31 mouse cellular contexts compared by ENCODE assay signal in the genomic region with DNA sequence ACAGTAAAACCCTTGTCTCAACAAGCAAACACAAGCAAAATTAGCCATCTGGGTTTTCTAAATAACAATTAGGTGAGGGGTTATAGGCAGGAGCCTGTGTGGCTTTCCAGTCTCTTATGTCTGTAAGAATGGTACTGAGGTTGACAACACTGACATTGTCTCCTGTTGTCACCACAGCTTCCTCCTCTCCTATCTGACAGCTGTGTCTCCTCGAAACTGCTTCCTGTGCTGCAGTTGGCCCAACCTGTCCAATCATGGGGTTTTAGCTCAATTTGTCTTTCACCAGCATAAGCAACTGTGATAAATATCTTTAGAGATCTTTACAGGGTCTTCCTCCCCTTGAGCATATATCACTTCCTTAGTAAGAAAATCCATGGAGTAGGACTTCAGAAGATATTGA. TPM values are rescaled to one million over a fixed set of nuclear protein-coding genes. Genes with fewer than 3 reads are reported as not detected.
DNase-seq lines count a peak whose midpoint lies in the region; ATAC-seq and TF ChIP-seq lines count a peak whose summit lies in the region.
"Had no signal": no experiment of that assay in that cellular context is flagged by ENCODE, and none has a peak within 500 bp of the region (broad histone marks: within the 10 kb centered on the region; RNA-seq: fewer than 3 reads in every experiment).

No protein-coding gene starts in this region.

- WGBS in forebrain, embryonic 16.5 days, result 86% methylated on average over 1 of the region's 1 CpGs

- H3K27me3 ChIP-seq in megakaryocyte, embryonic 14.5 days (replicated peaks), result no peaks in the 10 kb centered on the region
- H3K27me3 ChIP-seq in forebrain, embryonic 16.5 days (replicated peaks; ENCODE audit: control insufficient read depth, insufficient read depth, low read length), result no peaks in the 10 kb centered on the region
- H3K27me3 ChIP-seq: heart, embryonic 13.5 days; midbrain, embryonic 12.5 days; neural tube, embryonic 15.5 days had no signal

- TF ChIP-seq CTCF in layer of hippocampus, adult 2 months (conservative IDR thresholded peaks at IDR 0.05), result no peak

- H3K9ac ChIP-seq in forebrain, embryonic 16.5 days (replicated peaks; ENCODE audit: low read depth, low read length), result no peak overlapping the region
- H3K9ac ChIP-seq: forebrain, postnatal 0 days; heart, embryonic 13.5 days; hindbrain, embryonic 14.5 days; liver, embryonic 14.5 days; lung, embryonic 14.5 days; midbrain, embryonic 12.5 days; neural tube, embryonic 15.5 days had no signal

- DNase-seq in thymus, postnatal 14 days, result peak; percentile 70
- DNase-seq in layer of hippocampus, adult 2 months (ENCODE audit: low spot score in 2 of 2), result no peak
- DNase-seq in kidney, adult 8-10 months, result no peak
- no peak for DNase-seq in cerebellum, postnatal 25 days
- DNase-seq: adrenal gland, postnatal 10 days; cerebellum, adult 11-12 months; cerebellum, adult 9-11 months; forebrain, postnatal 0 days; heart, postnatal 10 days; kidney, adult 18-20 months; kidney, postnatal 36 days; liver; lung, embryonic 14.5 days; lung, postnatal 14 days; spleen, adult 18-20 months had no signal

- peak overlapping the region; percentile 31 for H3K4me3 ChIP-seq in megakaryocyte, embryonic 14.5 days (replicated peaks)
- H3K4me3 ChIP-seq in layer of hippocampus, adult 2 months, result no peak overlapping the region
- H3K4me3 ChIP-seq in forebrain, embryonic 16.5 days (replicated peaks; ENCODE audit: low read length), result no peak overlapping the region
- H3K4me3 ChIP-seq: erythroblast, embryonic 14.5 days; heart, embryonic 13.5 days; midbrain, embryonic 12.5 days; neural tube, embryonic 15.5 days had no signal

- no peak overlapping the region for H3K4me2 ChIP-seq in forebrain, embryonic 16.5 days (ENCODE audit: low read length)
- H3K4me2 ChIP-seq: heart, embryonic 13.5 days; hindbrain, embryonic 14.5 days; lung, embryonic 14.5 days; midbrain, embryonic 12.5 days; neural tube, embryonic 15.5 days had no signal

- peaks cover 5% of the 10 kb centered on the region for H3K36me3 ChIP-seq in megakaryocyte, embryonic 14.5 days (replicated peaks; ENCODE audit: low read length)
- H3K36me3 ChIP-seq in forebrain, embryonic 16.5 days (ENCODE audit: control insufficient read depth, insufficient read depth), result no peaks in the 10 kb centered on the region
- H3K36me3 ChIP-seq: midbrain, embryonic 12.5 days; neural tube, embryonic 15.5 days had no signal

- peaks cover 70% of the 10 kb centered on the region for H3K4me1 ChIP-seq in megakaryocyte, embryonic 14.5 days
- H3K4me1 ChIP-seq in forebrain, embryonic 16.5 days (replicated peaks; ENCODE audit: control insufficient read depth, insufficient read depth, low read length), result peaks cover 12% of the 10 kb centered on the region

- H3K9me3 ChIP-seq in megakaryocyte, embryonic 14.5 days, result no peaks in the 10 kb centered on the region
- no peaks in the 10 kb centered on the region for H3K9me3 ChIP-seq in forebrain, embryonic 16.5 days (ENCODE audit: control insufficient read depth, low read length)
- H3K9me3 ChIP-seq: heart, embryonic 13.5 days; midbrain, embryonic 12.5 days; neural tube, embryonic 15.5 days had no signal

- no peak overlapping the region for H3K27ac ChIP-seq in layer of hippocampus, adult 2 months
- H3K27ac ChIP-seq in forebrain, embryonic 16.5 days (ENCODE audit: low read length), result no peak overlapping the region
- H3K27ac ChIP-seq: heart, embryonic 13.5 days; hindbrain, embryonic 14.5 days; liver, embryonic 14.5 days; midbrain, embryonic 12.5 days; neural tube, embryonic 15.5 days had no signal

- no peak for ATAC-seq in megakaryocyte, adult 5-6 weeks (ENCODE audit: poor library complexity, severe bottlenecking)
- ATAC-seq in inflammation-experienced regulatory T-cells, adult 6 months, result peak; percentile 25
- no peak for ATAC-seq in forebrain, embryonic 16.5 days
- ATAC-seq: forebrain, postnatal 0 days had no signal

RNA-seq across cellular contexts. Expression of gene Stkld1, which starts 2.6 kb away (rescaled TPM):
- polyA plus RNA-seq in megakaryocyte, embryonic 14.5 days (2012; ENCODE audit: insufficient read depth, low replicate concordance), result 0.03 TPM in 1 of 2 replicates, not detected in the other
- total RNA-seq in megakaryocyte, adult 5-6 weeks (2015), result 0.16 and 0.60 TPM in 2 replicates
- not detected in 2 replicates for total RNA-seq in megakaryocyte, adult 5-6 weeks (2017)
- under 1 TPM; 0.16 to 0.36 (median 0.34) TPM for polyA plus RNA-seq in inflammation-experienced regulatory T-cells, adult 6 months (2017; shearing (Covaris generic))
- under 1 TPM in 1 of 2 experiments, not detected in 1; 0.27 TPM for total RNA-seq in layer of hippocampus, adult 2 months (2021)
- polyA plus RNA-seq in forebrain, embryonic 16.5 days (2015; fragmentation: Nextera tagmentation; extraction: Ambion mirVana), result 0.36 TPM in 1 of 2 replicates, not detected in the other
- total RNA-seq: forebrain, postnatal 0 days; gastrocnemius, adult 8-10 months; gastrocnemius, postnatal 4 days; heart, adult 8-10 months; hematopoietic stem cell, adult 5-6 weeks; monocyte, adult 5-6 weeks had no signal
- polyA plus RNA-seq: hindbrain, embryonic 14.5 days; intestine, embryonic 14.5 days; lung, embryonic 14.5 days; midbrain, embryonic 12.5 days had no signal

RNA-seq across cellular contexts. Expression of gene Surf4, which starts 2.7 kb away (rescaled TPM):
- 144 and 194 TPM in 2 replicates for polyA plus RNA-seq in megakaryocyte, embryonic 14.5 days (2012; ENCODE audit: insufficient read depth, low replicate concordance)
- total RNA-seq in megakaryocyte, adult 5-6 weeks (2015), result 95.0 and 100 TPM in 2 replicates
- 86.1 and 98.4 TPM in 2 replicates for total RNA-seq in megakaryocyte, adult 5-6 weeks (2017)
- polyA plus RNA-seq in inflammation-experienced regulatory T-cells, adult 6 months (2017; shearing (Covaris generic)), result 100 to 1,000 TPM in 1 of 3 experiments, 10 to 100 TPM in 2; 80.1 to 102 (median 86.7) TPM
- total RNA-seq in layer of hippocampus, adult 2 months (2021), result 10 to 100 TPM; 51.9 to 55.2 TPM
- 110 and 112 TPM in 2 replicates for polyA plus RNA-seq in forebrain, embryonic 16.5 days (2015; fragmentation: Nextera tagmentation; extraction: Ambion mirVana)

RNA-seq across cellular contexts. Expression of gene Surf1, which starts 20.1 kb away (rescaled TPM):
- 14.4 and 22.6 TPM in 2 replicates for polyA plus RNA-seq in megakaryocyte, embryonic 14.5 days (2012; ENCODE audit: insufficient read depth, low replicate concordance)
- total RNA-seq in megakaryocyte, adult 5-6 weeks (2015), result 102 and 106 TPM in 2 replicates
- 61.3 and 77.4 TPM in 2 replicates for total RNA-seq in megakaryocyte, adult 5-6 weeks (2017)
- 100 to 1,000 TPM; 110 to 139 (median 122) TPM for polyA plus RNA-seq in inflammation-experienced regulatory T-cells, adult 6 months (2017; shearing (Covaris generic))
- 100 to 1,000 TPM in 1 of 2 experiments, 10 to 100 TPM in 1; 96.7 to 101 TPM for total RNA-seq in layer of hippocampus, adult 2 months (2021)
- polyA plus RNA-seq in forebrain, embryonic 16.5 days (2015; fragmentation: Nextera tagmentation; extraction: Ambion mirVana), result 69.9 and 82.1 TPM in 2 replicates

RNA-seq across cellular contexts. Expression of gene Surf2, which starts 20.3 kb away (rescaled TPM):
- 3.6 and 5.9 TPM in 2 replicates for polyA plus RNA-seq in megakaryocyte, embryonic 14.5 days (2012; ENCODE audit: insufficient read depth, low replicate concordance)
- 31.3 and 35.6 TPM in 2 replicates for total RNA-seq in megakaryocyte, adult 5-6 weeks (2015)
- total RNA-seq in megakaryocyte, adult 5-6 weeks (2017), result 34.0 and 34.5 TPM in 2 replicates
- polyA plus RNA-seq in inflammation-experienced regulatory T-cells, adult 6 months (2017; shearing (Covaris generic)), result 10 to 100 TPM; 31.8 to 57.2 (median 52.2) TPM
- total RNA-seq in layer of hippocampus, adult 2 months (2021), result 10 to 100 TPM; 35.9 to 36.9 TPM
- polyA plus RNA-seq in forebrain, embryonic 16.5 days (2015; fragmentation: Nextera tagmentation; extraction: Ambion mirVana), result 59.7 and 62.0 TPM in 2 replicates

RNA-seq across cellular contexts. Expression of gene Rpl7a, which starts 25.9 kb away (rescaled TPM):
- 873 and 5,014 TPM in 2 replicates for polyA plus RNA-seq in megakaryocyte, embryonic 14.5 days (2012; ENCODE audit: insufficient read depth, low replicate concordance)
- 1,352 and 1,498 TPM in 2 replicates for total RNA-seq in megakaryocyte, adult 5-6 weeks (2015)
- total RNA-seq in megakaryocyte, adult 5-6 weeks (2017), result 1,113 and 1,311 TPM in 2 replicates
- polyA plus RNA-seq in inflammation-experienced regulatory T-cells, adult 6 months (2017; shearing (Covaris generic)), result 1,000 to 10,000 TPM in 1 of 3 experiments, 100 to 1,000 TPM in 2; 540 to 1,152 (median 653) TPM
- 100 to 1,000 TPM; 245 to 261 TPM for total RNA-seq in layer of hippocampus, adult 2 months (2021)
- 494 and 501 TPM in 2 replicates for polyA plus RNA-seq in forebrain, embryonic 16.5 days (2015; fragmentation: Nextera tagmentation; extraction: Ambion mirVana)
